Mouse (Mus musculus): ENCODE results near the gene Pklr. TPM values are rescaled to one million over a fixed set of nuclear protein-coding genes. Genes with fewer than 3 reads are reported as not detected.

The Pklr gene
- total RNA-seq, 2 experiments from 2014 or later = not detected

DNA sequence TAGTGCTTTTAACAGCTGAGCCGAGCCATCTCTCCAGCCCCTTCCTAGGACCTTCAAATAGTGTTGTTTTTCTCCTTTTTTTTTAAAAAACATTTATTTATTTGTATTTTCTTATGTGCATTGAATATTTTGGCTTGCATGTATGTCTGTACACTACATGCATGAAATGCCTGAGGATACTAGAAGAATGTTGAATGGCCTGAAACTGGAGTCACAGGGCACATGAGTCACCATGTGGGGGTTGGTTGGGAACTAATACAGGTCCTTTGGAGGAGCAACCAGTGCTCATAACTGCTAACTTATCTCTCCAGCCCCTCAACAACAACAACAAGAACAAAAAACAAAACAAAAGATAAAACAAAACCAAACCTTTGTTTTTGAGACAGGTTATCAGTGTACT lies 27.2 kb downstream of the Pklr start:
- no peak for DNase-seq (ENCODE audit: low spot score)

DNA sequence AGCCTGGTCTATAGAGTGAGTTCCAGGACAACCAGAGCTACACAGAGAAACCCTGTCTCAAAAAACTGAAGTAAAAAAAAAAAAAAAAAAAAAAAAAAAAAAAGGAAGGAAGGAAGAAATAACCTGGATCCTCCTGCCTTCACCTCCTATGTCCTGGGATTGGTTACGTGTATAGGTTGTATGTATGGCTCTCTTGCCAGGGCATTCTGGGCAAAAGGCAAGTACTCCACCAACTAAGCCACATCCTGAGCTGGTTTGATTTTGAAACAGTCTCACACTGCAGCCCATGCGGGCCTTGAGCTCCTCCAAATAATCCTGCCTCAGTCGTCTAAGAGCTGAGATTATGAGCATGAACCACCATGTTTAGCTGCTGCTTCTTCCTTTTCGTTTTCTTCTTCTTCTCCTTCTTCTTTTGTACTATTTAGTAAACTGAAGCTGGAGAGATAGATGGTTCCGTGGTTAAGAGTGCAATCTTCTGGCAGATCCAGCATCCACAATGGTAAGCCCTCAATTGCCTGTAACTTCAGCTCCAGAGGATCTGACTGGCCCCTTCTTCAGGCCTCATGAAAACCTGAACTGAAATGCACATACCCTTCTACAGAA lies 27.8 kb downstream of the Pklr start:
- DNase-seq (ENCODE audit: low spot score) = no peak

DNA sequence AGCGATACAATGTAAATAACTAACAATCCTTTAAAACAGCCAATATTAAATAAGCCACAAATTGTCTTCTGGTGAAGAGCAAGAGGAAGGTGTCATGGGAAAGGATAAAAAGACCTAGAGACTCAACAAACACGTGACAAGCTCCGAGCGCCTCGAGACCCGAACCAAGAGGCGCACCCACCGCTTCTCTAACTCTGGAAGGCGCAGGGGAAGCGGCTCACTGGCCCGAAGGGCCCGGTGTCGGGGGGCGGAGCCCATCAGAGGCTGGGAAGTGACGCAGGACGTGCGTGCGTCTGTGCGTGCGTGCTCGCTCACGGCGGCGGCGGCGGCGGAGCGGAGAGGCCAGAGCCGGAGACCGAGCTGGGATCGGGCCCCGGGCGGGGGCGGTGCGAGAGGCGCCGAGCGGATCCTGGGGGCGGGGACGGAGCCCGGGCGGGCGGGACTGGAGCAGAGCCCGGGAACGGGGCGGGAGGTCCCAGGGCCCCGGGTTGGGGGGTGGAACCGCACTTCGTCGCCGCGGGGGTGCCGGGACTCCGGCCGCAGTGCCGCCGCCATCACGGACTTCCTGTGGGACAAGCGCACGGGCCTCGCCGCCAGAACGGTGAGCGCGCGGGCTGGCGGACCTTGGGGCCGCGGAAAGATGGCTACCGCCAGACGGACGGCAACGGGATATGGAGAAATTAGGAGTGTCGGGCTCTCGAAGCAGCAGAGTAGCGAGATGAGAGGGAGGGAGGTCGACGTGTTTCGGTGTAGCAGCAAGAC lies 28.7 kb downstream of the Pklr start, which contains the start of gene Clk2:
Clk2 (plus strand) TSS at position 290 of the 762 bp plus-strand sequence.
- peak; percentile 96 for DNase-seq (ENCODE audit: low spot score)

DNA sequence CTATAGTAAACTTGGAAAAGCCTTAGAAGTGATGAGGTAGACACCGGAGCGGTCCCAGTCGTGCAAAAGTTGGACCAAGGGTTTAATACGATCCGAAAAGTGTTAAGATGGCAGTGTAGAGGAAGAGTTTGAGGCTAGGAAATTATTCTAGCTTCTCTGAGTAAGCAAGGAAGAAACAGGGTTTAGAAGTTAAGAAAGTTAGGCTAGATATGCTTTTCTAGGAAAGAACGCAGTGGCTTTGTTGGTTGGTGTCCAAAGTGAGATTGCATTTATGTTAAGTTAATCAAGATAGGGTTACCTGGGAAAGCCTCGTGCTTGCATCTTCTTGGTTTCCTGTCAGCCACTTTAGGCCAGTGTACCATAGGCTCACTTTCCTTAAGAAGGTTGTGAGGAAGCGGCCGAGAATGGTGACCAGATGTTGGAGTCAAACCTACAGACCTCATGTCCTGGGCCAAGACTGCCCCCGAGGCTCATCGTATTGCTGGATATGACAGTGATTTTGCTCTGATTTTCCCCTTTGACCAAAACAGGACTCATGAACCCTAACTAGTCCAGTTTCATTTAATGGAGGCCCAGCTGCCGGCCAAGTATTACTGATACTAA lies 29.4 kb downstream of the Pklr start:
- DNase-seq (ENCODE audit: low spot score) = no peak

GRCm38 (mm10) chr3:89166945-89167344 lies 31.0 kb downstream of the Pklr start:
- no peak for DNase-seq (ENCODE audit: low spot score)

DNA sequence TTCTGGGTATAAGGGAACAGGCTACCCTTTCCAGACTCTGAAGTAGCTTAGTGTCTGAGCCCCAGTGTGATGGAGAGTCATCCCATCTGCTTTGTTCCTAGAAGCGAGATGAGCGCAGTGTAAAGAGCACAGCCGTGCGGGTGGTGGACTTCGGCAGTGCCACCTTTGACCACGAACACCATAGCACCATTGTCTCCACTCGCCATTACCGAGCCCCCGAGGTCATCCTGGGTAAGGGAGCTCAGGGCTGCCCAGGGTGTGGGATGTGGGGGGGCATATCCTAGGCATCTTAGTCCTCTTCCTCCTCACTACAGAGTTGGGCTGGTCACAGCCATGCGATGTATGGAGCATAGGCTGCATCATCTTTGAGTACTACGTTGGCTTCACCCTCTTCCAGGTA lies 38.9 kb downstream of the Pklr start:
- DNase-seq (ENCODE audit: low spot score) = no peak

GRCm38 (mm10) chr3:89175544-89175943 lies 39.6 kb downstream of the Pklr start:
- no peak for DNase-seq (ENCODE audit: low spot score)

GRCm38 (mm10) chr3:89176421-89176820 lies 40.5 kb downstream of the Pklr start:
- DNase-seq (ENCODE audit: low spot score) = no peak

DNA sequence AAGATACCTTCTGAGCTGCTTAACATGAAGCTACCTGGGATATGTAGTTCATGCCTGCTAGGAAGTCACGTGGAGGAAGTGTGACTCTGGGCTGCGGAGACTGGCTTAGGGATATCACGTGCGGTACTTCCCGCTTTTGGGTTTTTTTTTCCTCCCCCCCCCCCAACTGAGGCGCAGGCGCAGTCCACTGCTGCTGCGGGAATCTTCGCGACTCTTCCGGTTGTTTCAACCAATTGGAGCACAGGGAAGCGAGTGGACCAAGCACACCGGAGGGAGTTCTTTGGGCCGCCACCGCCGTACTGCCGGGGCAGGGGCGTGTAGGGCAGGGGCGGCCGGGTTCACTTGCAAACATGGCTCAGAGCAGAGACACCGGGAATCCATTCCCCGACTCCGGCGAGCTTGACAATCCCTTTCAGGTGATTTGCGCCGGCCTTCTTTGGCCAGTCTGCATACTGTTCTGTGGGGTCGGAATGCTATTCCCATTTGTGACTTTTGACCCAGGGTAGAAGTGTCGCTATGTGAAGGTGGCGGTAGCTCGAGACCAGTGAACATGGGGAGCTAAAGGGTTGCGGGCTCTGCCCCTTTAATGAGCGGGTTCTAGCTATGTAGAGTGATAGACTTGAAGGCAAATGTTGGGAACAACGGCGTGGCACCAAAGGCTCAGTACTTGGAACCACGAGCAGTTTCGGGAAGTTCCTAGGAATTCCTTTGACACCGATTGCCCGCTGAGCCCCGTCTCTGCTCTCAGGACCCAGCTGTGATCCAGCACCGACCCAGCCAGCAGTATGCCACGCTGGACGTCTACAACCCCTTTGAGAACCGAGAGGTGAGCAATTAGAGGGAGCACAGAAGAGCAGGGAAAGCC lies 41.5 kb downstream of the Pklr start, which contains the start of gene Scamp3:
Scamp3 (plus strand) TSS at position 232 of the 865 bp plus-strand sequence.
- peak; percentile 85 for DNase-seq (ENCODE audit: low spot score)

DNA sequence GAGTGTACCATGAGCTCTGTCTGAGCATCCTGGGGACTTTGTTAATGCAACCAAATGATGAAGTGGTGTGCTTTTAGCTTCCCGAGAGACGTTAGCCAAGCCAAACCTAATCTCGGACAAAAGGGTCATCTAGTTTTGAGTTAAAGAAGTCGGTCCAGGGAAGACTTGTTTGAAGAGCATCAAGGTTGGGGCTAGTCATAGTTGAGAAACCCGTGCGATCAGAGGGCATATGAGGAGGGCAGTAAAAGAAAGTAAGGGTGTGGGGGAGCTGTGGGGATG lies 42.1 kb downstream of the Pklr start:
- DNase-seq (ENCODE audit: low spot score) = no peak

DNA sequence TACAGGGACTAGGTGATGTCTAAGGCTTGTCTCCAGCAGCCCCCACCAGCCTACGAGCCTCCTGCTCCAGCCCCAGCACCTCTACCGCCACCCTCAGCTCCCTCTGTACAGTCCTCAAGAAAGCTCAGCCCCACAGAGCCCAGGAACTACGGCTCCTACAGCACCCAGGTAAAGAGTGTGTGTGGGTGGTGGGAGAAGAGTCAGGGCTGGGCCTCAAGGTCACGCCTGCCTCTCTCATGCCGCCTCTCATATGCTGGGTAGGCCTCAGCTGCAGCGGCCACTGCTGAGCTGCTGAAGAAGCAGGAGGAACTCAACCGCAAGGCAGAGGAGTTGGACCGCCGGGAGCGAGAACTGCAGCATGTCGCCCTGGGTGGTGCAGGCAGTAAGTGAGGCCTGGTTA lies 43.1 kb downstream of the Pklr start:
- no peak for DNase-seq (ENCODE audit: low spot score)

- DNase-seq (ENCODE audit: low spot score) = no peak
These were observed 46.0 kb downstream of the Pklr start for GRCm38 (mm10) chr3:89181749-89182500.

- DNase-seq (ENCODE audit: low spot score) = no peak
These were observed 46.7 kb downstream of the Pklr start for GRCm38 (mm10) chr3:89182531-89183057.

DNA sequence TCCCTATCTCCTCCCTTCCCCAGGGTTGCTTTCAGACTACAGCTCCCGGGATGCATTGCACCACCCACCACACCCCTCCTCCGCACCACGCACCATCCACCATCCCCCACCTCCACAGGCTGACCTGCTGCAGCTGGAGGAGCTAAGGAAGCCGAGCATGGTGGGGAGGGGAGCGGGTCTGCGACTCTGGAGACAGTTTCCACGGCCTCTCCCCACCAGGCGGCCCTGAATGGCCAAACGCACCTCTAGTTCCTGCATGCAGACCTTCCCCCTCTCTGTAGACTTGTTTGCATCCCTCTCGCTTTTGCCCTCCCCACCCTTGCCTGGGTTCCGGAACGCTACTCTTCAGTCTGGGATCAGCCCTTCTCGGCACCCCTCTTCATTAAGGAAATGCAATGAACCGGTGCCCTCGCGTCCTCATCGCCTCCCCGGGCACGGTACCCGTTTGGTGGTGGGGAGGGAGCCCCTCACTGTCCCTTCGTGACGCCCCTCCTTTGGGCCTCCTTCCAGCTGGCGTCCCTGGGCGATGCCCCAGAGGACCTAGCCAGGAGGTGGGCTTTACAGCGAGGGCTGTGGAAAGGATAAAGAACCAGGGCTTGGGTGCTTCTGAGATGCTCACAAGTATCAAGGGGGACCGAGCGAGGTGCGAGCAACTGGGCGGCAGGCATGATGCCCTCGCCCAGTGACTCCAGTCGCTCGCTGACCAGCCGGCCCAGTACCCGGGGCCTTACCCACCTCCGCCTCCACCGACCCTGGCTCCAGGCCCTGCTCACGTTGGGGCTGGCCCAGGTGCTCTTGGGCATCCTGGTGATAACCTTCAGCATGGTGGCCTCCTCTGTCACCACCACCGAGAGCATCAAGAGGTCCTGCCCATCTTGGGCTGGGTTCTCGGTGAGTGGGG lies 47.4 kb downstream of the Pklr start, which contains the start of gene Fam189b:
Fam189b (plus strand) TSS at position 86 of the 901 bp plus-strand sequence.
- peak; percentile 86 for DNase-seq (ENCODE audit: low spot score)

DNA sequence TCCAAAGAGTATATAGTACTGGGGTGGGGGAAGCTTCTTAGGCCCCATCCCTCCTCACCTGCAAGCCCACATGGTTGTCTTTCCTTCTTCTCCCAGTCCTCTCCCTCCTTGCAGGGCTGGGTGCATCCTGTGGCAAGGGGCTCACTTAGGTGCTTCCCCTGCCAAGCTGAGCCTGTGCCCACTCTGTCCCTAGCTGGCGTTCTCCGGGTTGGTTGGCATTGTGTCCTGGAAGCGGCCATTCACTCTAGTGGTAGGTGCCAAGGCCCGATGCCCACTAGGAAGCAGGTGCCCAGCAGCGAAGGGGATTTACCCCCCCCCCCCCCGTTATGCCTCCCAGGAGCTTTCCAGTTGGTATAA lies 48.0 kb downstream of the Pklr start:
- no peak for DNase-seq (ENCODE audit: low spot score)

DNA sequence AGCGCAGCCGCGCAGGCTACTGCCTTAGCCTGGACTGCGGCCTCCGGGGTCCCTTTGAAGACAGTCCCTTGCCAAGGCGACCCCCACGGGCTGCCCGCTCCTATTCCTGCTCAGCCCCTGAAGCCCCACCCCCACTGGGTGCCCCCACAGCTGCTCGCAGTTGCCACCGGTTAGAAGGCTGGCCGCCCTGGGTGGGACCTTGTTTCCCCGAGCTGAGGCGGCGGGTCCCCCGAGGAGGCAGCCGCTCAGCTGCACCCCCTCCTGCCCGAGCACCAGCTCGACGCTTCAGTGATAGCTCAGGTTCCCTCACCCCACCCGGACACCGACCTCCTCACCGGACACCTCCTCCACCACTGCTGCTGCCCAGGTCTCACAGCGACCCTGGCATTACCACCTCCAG lies 51.3 kb downstream of the Pklr start:
- no peak for DNase-seq (ENCODE audit: low spot score)

GRCm38 (mm10) chr3:89187690-89188477 lies 51.9 kb downstream of the Pklr start:
- DNase-seq (ENCODE audit: low spot score) = no peak

- no peak for DNase-seq (ENCODE audit: low spot score)
These were observed 52.5 kb downstream of the Pklr start for GRCm38 (mm10) chr3:89188478-89188875.

DNA sequence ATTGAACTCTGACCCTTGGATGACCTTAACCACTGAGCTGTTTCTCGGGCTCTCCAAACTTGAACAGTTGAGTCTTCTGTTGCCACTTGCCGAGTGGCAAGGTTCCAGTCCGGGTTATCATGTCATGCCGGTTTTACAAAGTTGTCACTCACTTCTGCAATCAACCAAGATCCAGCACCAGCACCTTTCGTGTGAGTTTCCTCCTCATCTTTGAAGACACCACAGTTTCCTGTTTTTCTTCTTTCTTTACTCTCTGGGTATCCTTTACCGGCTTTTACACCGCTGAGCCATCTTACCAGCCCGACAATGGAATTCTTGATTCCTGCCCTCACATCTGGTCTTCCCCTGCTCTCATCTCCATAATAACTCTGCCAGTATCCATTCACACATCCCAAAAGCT lies 54.5 kb downstream of the Pklr start:
- no peak for DNase-seq (ENCODE audit: low spot score)

Measured in gastrocnemius, adult 18-20 months (tissue).